Mouse (Mus musculus) liver, embryonic 12.5 days (tissue): ENCODE measurements around the gene Wnt10b. TPM values are rescaled to one million over a fixed set of nuclear protein-coding genes. Genes with fewer than 3 reads are reported as not detected.
A peak's percentile ranks its signal among the peaks of the same experiment; 100 is the strongest.

Experiments used
- ATAC-seq: fragments of 200-750 bp; cut with Nextera tagmentation; 2 replicates; pipeline ENCODE4 v1.8.0; 2017; ENCODE audit warnings: moderate number of reproducible peaks, mild to moderate bottlenecking, moderate library complexity
- H3K27ac ChIP-seq: fragments of 300-500 bp; sonication (generic); 2 replicates; pipeline ENCODE4 v1.5.1; 2016; ENCODE audit warnings: mild to moderate bottlenecking
- H3K27me3 ChIP-seq: fragments of 300-500 bp; sonication (generic); replicated peaks from 2 replicates; pipeline ENCODE4 v1.6.1; 2016; ENCODE audit warnings: mild to moderate bottlenecking, moderate library complexity
- H3K36me3 ChIP-seq: fragments of 300-500 bp; sonication (generic); 2 replicates; pipeline ENCODE4 v1.6.1; 2016; ENCODE audit warnings: mild to moderate bottlenecking, moderate library complexity
- H3K4me1 ChIP-seq: fragments of 300-500 bp; sonication (generic); 2 replicates; pipeline ENCODE4 v1.6.1; 2016
- H3K4me2 ChIP-seq: fragments of 300-500 bp; sonication (generic); 2 replicates; pipeline ENCODE4 v1.6.1; 2016; ENCODE audit warnings: mild to moderate bottlenecking, moderate library complexity
- H3K4me3 ChIP-seq: fragments of 300-500 bp; sonication (generic); 2 replicates; pipeline ENCODE4 v1.5.1; 2016; ENCODE audit warnings: mild to moderate bottlenecking, moderate library complexity
- H3K9ac ChIP-seq: fragments of 300-500 bp; sonication (generic); 2 replicates; pipeline ENCODE4 v1.6.1; 2016; ENCODE audit warnings: mild to moderate bottlenecking, moderate library complexity
- H3K9me3 ChIP-seq: fragments of 300-500 bp; sonication (generic); replicated peaks from 2 replicates; pipeline ENCODE4 v1.6.1; 2016; ENCODE audit warnings: mild to moderate bottlenecking, moderate library complexity
- WGBS: fragments of 180-500 bp; shearing (Covaris S2); methylation state at CpG from one replicate; pipeline ENCODE4 v1.1.7; 2016; ENCODE audit not compliant: insufficient replicate concordance; 5-methylcytosine and 5-hydroxymethylcytosine counted together
- polyA plus RNA-seq: library from polyadenylated mRNA; unstranded; fragments of >200 nt; fragmentation: Nextera tagmentation; extraction: Ambion mirVana; gene quantifications from 2 replicates; pipeline ENCODE4 v1.2.1, GENCODE M21; 2016

The Wnt10b gene
- polyA plus RNA-seq, 1 experiment from 2014 or later = not detected

DNA sequence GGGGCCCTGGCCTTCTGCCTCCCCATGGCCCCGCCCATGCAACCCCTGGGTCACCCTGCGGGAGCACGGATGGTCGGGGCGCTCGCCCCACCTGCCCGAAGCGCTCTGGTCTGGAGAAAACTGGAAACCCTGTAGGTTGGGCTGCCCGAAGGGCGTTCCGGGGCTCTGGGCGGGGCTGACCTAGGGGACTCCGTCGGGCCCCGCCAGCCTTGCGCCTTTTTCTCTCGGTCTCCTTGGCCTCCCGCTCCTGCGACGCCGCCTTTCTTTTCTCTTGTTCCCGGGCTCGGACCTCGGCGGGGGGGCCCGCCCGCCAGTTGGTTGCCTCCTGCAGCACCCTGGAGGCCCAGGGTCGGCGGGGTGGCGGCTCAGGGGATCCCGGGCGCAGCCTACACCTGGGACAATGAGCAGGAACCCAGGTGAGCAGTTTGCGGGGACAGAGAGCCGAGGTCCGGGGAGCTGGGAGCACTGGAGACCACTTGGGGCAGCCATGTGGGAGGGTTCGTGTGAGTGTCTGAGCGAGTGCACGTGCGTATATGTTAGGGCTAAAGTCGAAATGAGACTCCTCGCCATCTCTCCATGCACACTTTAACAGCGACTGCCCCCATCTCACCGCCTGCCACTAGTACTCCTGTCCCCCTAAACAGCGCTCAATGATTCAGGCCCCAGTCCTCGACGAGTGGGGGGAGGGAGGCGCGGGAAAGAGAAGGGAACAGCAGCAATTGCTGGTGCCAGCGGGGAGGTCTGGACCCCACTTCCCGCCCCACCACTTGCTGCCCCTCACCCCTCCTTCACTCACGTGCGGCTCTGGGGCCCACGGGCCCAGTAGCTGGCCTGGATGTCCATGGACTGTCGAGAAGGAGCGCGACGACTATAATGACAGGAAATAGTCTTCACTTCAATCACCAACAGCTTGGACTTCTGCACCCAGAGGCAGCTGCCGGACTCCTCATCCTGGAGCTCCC, 29.1 kb upstream of the Wnt10b start:
- Histone ChIP-seq H3K9ac (peak overlapping the region; percentile 44), H3K27me3 (peaks cover 80% of the 10 kb centered on the region), H3K9me3 (no peaks in the 10 kb centered on the region), H3K27ac (no peak overlapping the region), H3K4me3 (peak overlapping the region; percentile 45), H3K4me2 (peak overlapping the region; percentile 69), H3K4me1 (peaks cover 50% of the 10 kb centered on the region), H3K36me3 (peaks cover 16% of the 10 kb centered on the region)
- 2% methylated on average over 58 of the region's 58 CpGs for WGBS
- ATAC-seq = peak; percentile 60

DNA sequence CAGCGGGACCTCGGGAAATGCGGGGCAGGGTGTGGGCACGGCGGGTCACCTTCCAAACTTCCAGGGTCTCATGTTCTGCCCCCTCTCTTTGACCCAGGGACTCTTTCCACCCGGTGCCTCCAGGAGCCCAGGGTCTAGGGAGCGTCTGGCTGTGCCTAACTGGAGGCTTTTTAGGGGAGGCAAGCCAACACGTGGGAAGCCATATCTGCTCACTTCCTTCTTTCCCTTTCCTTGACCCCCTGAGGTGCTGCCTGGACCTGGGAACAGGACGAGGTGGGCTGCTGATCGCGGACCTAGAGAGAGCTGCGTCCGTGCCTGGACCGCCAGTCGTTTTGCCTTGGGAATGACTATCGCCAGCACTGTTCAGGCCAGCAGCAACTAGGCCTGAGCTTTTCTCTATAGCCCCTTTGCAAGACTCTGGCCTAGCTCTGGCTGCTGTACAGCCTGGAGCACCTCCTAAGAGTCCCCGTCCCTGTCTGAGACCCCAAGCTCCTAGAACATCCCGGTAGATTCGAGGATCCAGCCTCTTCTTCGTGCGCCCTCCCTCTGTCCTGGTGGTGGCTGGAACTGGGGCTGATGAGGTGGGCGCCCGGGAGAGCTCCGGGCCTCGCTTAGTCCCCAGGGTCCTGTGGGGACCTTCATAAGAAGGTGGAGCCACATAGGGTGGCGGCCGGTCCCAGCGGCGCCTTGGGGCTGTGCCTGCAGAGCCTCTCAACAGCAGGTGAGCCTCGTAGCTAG, 28.3 kb upstream of the Wnt10b start:
- H3K9ac ChIP-seq = peak overlapping the region; percentile 44
- H3K4me3 ChIP-seq = peak overlapping the region; percentile 46
- 10% methylated on average over 30 of the region's 30 CpGs for WGBS
- H3K4me2 ChIP-seq = peak overlapping the region; percentile 69
- no peaks in the 10 kb centered on the region for H3K9me3 ChIP-seq
- peak; percentile 13; the same call in 1 of the 2 replicates for ATAC-seq
- H3K4me1 ChIP-seq = peaks cover 50% of the 10 kb centered on the region
- no peak overlapping the region for H3K27ac ChIP-seq
- H3K36me3 ChIP-seq = peaks cover 7% of the 10 kb centered on the region
- H3K27me3 ChIP-seq = peaks cover 89% of the 10 kb centered on the region

DNA sequence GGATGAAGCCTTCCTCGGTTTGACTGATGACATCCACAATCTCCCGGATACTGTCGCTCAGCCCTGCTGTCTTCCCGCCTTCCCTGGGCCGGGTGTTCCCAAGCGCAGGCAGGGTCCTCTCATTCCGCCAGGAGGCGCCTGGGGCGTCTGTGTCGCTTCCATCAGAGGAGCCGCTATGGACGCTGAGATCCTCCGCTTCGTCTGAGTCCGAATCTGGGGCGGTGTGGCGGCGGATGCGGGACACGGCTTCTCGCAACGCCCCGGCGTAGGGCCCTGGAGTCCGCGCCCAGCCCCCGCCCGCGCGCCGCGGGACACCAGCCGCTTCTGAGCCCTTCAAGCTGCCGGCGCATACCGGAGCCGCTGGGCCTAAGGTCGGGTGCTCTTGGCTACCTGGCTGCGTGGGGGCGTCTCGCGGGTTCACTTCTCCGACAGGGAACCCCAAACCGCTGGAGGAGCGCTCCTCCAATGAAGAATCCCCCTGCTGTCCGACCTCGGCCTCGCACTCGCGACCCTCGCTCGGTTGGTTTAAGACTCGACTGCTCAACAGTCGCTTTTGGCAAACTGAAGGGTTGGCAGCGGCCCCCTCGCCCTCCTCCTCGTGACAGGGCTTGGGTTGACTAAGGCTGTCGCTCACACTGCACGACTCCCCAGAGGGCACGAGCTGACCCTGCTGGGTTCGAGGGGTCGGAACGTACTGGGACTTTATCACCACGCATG, 27.5 kb upstream of the Wnt10b start:
- Histone ChIP-seq H3K9me3 (no peaks in the 10 kb centered on the region), H3K4me1 (peaks cover 50% of the 10 kb centered on the region), H3K4me2 (peak overlapping the region; percentile 69), H3K36me3 (no peaks in the 10 kb centered on the region; the same call in 1 of the 2 replicates), H3K27ac (no peak overlapping the region), H3K4me3 (peak overlapping the region; percentile 46), H3K9ac (peak overlapping the region; percentile 48; the same call in 1 of the 2 replicates), H3K27me3 (peaks cover 96% of the 10 kb centered on the region)
- ATAC-seq = no peak
- WGBS = under 1% methylated on average over 64 of the region's 64 CpGs

DNA sequence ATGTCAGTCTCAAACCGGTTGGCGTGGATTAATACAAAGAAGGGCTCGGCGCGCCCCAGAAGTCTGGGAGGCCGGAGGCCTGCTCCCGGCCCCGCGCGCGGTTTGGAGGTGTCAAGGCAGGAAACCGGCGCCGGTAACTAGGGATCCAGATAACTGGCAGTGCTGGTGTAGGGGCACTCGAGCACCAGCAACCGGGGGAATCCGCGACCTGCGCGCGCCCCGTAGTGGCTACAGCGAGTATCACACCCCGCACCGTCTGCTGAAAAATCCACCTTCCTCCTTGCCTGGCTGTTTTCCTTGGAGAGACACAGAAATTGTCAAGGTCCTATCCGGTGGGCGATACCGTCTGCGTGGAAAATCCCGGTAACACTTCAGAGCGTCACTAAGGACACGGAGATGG, 26.1 kb upstream of the Wnt10b start:
- Histone ChIP-seq H3K27ac (no peak overlapping the region), H3K4me2 (peak overlapping the region; percentile 48), H3K4me1 (peaks cover 50% of the 10 kb centered on the region), H3K9me3 (no peaks in the 10 kb centered on the region), H3K9ac (no peak overlapping the region), H3K27me3 (peaks cover 100% of the 10 kb centered on the region), H3K36me3 (no peaks in the 10 kb centered on the region), H3K4me3 (peak overlapping the region; percentile 18; the same call in 1 of the 2 replicates)
- WGBS = under 1% methylated on average over 32 of the region's 32 CpGs
- ATAC-seq = peak; percentile 44; the same call in 1 of the 2 replicates

DNA sequence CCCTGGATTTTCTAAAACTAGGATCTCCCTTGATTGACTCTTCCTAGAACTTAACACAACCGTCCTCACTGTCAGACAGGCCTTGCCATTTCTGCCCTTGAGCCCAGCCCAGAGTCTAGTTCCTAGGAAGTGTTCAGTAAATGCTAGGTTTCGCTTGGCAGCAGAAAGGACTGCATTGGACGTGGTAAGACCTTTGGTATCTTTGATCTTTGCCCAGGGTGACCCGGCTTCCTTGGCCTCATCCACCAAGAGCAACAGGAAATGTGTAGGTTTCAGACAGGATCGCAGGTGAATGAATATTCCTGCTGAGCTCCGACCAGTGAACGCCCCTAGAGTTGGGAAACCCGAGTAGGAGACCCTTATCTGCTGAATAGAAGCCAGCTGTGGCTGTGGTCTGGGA, 25.0 kb upstream of the Wnt10b start:
- H3K4me2 ChIP-seq = peak overlapping the region; percentile 48; the same call in 1 of the 2 replicates
- H3K4me1 ChIP-seq = peaks cover 46% of the 10 kb centered on the region
- 3% methylated on average over 8 of the region's 8 CpGs for WGBS
- ATAC-seq = no peak
- H3K36me3 ChIP-seq = no peaks in the 10 kb centered on the region
- no peaks in the 10 kb centered on the region for H3K9me3 ChIP-seq
- peaks cover 100% of the 10 kb centered on the region for H3K27me3 ChIP-seq
- H3K4me3 ChIP-seq = no peak overlapping the region
- no peak overlapping the region for H3K9ac ChIP-seq
- no peak overlapping the region for H3K27ac ChIP-seq

DNA sequence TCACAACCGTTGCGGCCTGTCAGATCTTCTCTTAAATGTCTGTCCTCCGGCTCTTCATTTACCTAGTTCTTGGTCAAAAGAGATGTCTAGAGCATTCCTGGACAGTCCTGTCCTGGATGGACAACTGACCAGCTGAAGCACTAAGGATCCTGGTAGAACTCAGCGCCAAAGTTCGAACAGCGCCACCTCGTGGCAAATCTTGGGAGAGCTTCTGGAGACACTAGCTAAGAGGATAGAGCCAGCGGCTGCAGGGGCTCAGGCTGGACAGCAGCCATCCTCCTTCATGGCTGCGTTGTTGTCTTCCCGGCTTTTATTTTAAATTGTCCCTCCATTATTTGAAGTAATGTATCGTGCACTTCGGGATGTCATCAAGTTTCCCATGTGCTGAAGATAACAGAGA, 21.4 kb upstream of the Wnt10b start:
- 0 out of 2 replicates have a peak, but pooled peaks have one; percentile 40 for ATAC-seq
- H3K9me3 ChIP-seq = no peaks in the 10 kb centered on the region
- WGBS = 10% methylated on average over 12 of the region's 12 CpGs
- H3K27ac ChIP-seq = no peak overlapping the region
- H3K27me3 ChIP-seq = peaks cover 100% of the 10 kb centered on the region
- H3K4me2 ChIP-seq = no peak overlapping the region
- H3K4me3 ChIP-seq = no peak overlapping the region
- H3K9ac ChIP-seq = no peak overlapping the region
- peaks cover 16% of the 10 kb centered on the region for H3K4me1 ChIP-seq
- H3K36me3 ChIP-seq = no peaks in the 10 kb centered on the region

DNA sequence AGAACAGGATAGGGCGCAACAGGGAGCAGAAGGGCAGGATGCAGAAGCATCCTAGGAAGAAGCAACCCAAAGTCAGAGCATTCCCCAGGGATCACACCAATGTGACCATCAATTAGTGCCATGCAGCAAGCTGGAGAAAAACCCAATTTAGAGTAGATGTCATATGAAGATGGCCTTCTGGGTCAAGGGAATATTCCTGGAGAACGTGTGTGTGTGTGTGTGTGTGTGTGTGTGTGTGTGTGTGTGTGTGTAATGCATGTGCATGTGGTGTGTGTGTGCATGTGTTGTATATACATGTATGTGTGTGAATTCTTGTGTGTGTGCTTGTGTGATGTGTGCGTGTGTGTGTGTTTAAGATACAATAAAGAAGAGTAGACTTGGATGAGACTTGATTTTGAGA, 21.0 kb upstream of the Wnt10b start:
- WGBS = 35% methylated on average over 3 of the region's 3 CpGs
- peaks cover 15% of the 10 kb centered on the region for H3K4me1 ChIP-seq
- ATAC-seq = no peak
- no peak overlapping the region for H3K4me3 ChIP-seq
- no peaks in the 10 kb centered on the region for H3K36me3 ChIP-seq
- no peak overlapping the region for H3K4me2 ChIP-seq
- H3K27me3 ChIP-seq = peaks cover 100% of the 10 kb centered on the region
- no peaks in the 10 kb centered on the region for H3K9me3 ChIP-seq
- no peak overlapping the region for H3K9ac ChIP-seq
- H3K27ac ChIP-seq = no peak overlapping the region

DNA sequence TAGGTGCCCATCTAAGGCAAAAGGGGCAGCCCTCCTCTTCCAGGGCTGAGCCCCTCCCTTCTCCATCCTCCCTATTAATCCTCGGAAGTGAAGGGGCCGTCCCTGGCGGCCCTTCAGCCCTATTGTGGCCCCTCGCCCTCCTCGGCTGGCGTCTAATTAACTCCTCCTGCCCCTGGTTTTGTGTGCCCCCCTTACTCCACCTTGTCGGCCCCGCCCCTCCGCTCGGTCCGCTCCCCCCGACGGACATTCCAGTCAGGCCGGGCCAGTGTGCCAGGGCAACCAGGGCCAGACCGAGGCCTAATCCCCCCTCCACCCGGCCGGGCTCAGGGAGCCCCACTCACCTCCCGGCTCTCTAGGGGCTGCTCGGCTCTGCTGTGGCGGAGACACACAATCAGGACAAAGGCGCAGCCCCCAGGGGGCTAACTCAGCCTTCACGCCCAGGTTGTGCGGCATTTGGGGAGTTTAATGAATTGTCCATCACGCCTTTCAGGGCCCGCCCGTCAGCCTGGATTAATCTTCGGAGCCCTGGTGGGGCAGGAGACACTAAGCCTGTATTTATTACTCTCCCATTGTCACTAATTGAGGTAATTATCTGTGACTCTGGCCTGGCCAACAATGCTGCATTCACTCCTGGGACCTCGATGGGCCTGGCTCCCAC, 20.0 kb upstream of the Wnt10b start:
- Histone ChIP-seq H3K27me3 (peaks cover 100% of the 10 kb centered on the region), H3K4me1 (peaks cover 5% of the 10 kb centered on the region; the same call in 1 of the 2 replicates), H3K9ac (no peak overlapping the region), H3K36me3 (no peaks in the 10 kb centered on the region), H3K27ac (no peak overlapping the region), H3K4me2 (no peak overlapping the region), H3K9me3 (no peaks in the 10 kb centered on the region), H3K4me3 (no peak overlapping the region)
- ATAC-seq = no peak
- WGBS = 8% methylated on average over 27 of the region's 28 CpGs

DNA sequence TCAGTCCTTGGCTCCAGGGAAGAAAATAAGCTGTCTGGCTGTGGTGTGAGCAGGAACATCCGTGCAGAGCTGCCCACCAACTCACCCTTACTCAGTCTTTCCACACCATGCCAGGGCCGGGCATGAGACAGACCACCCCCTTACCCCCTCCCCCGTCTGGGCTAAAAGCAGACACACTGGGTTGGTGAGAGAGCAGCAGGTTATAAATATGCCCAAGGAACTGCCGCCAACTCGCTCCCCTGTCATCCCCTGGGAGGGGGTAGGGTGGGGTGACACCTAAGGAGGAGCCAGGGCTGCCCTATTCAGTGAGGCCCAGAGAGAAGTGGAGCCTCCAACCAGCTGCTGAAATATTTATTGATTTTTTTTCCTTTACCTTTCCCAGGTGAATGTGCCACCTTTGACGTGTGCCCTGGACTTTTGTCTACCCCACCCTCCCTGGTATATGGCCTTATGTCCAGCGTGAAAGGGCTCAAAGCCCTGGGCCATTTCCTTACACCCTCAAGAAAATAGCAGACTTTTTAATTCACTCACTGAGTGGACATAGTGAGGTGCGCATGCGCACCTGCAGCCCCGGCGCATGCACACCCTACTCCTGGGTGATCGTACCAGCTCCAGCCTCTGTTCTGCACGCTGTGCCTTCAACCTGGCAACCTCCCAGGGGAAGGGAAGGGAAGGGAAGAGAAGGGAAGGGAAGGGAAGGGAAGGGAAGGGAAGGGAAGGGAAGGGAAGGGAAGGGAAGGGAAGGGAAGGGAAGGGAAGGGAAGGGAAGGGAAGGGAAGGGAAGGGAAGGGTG, 19.0 kb upstream of the Wnt10b start:
- no peak overlapping the region for H3K4me3 ChIP-seq
- H3K27me3 ChIP-seq = peaks cover 100% of the 10 kb centered on the region
- WGBS = 9% methylated on average over 13 of the region's 13 CpGs
- peaks cover 9% of the 10 kb centered on the region; the same call in 1 of the 2 replicates for H3K4me1 ChIP-seq
- ATAC-seq = no peak
- H3K4me2 ChIP-seq = no peak overlapping the region
- no peaks in the 10 kb centered on the region for H3K36me3 ChIP-seq
- no peak overlapping the region for H3K9ac ChIP-seq
- H3K9me3 ChIP-seq = no peaks in the 10 kb centered on the region
- no peak overlapping the region for H3K27ac ChIP-seq

DNA sequence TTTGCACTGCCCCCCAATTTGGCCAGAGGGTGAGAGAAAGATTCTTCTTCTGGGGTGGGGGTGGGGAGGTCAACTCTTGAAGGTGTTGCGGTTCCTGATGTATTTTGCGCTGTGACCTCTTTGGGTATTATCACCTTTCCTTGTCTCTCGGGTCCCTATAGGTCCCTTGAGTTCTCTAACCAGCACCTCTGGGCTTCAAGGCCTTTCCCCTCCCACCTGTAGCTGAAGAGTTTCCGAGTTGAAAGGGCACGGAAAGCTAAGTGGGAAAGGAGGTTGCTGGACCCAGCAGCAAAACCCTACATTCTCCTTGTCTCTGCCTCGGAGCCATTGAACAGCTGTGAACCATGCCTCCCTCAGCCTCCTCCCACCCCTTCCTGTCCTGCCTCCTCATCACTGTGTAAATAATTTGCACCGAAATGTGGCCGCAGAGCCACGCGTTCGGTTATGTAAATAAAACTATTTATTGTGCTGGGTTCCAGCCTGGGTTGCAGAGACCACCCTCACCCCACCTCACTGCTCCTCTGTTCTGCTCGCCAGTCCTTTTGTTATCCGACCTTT, 15.3 kb upstream of the Wnt10b start:
- no peak for ATAC-seq
- H3K4me2 ChIP-seq = no peak overlapping the region
- no peak overlapping the region for H3K4me3 ChIP-seq

More for the DNA sequence above, 15.3 kb upstream of the Wnt10b start:
- no peak overlapping the region for H3K9ac ChIP-seq
- no peaks in the 10 kb centered on the region for H3K36me3 ChIP-seq
- H3K27me3 ChIP-seq = peaks cover 100% of the 10 kb centered on the region
- no peaks in the 10 kb centered on the region for H3K9me3 ChIP-seq
- WGBS = 6% methylated on average over 13 of the region's 13 CpGs
- peaks cover 24% of the 10 kb centered on the region for H3K4me1 ChIP-seq
- H3K27ac ChIP-seq = no peak overlapping the region
